Mouse (Mus musculus) limb, embryonic 12.5 days (tissue): ENCODE data around the gene E030018B13Rik. TPM values are rescaled to one million over a fixed set of nuclear protein-coding genes. Genes with fewer than 3 reads are reported as not detected.

Experiments used
- ATAC-seq: fragments of 200-750 bp; cut with Nextera tagmentation; 2 replicates; pipeline ENCODE4 v1.8.0; 2017; ENCODE audit warnings: low read depth, moderate TSS enrichment; ENCODE audit not compliant: insufficient number of reproducible peaks, insufficient read depth, low FRiP score, low TSS enrichment
- H3K27ac ChIP-seq: fragments of 300-500 bp; sonication (generic); 2 replicates; pipeline ENCODE4 v1.5.1; 2016; ENCODE audit warnings: mild to moderate bottlenecking, moderate library complexity
- H3K27me3 ChIP-seq: fragments of 300-500 bp; sonication (generic); 2 replicates; pipeline ENCODE4 v1.6.1; 2016; ENCODE audit warnings: mild to moderate bottlenecking, moderate library complexity
- H3K36me3 ChIP-seq: fragments of 300-500 bp; sonication (generic); 2 replicates; pipeline ENCODE4 v1.6.1; 2016; ENCODE audit warnings: mild to moderate bottlenecking, moderate library complexity
- H3K4me1 ChIP-seq: fragments of 300-500 bp; sonication (generic); replicated peaks from 2 replicates; pipeline ENCODE4 v1.6.1; 2016
- H3K4me2 ChIP-seq: fragments of 300-500 bp; sonication (generic); 2 replicates; pipeline ENCODE4 v1.6.1; 2016; ENCODE audit warnings: mild to moderate bottlenecking, moderate library complexity
- H3K4me3 ChIP-seq: fragments of 300-500 bp; sonication (generic); replicated peaks from 2 replicates; pipeline ENCODE4 v1.5.1; 2016; ENCODE audit warnings: mild to moderate bottlenecking
- H3K9ac ChIP-seq: fragments of 300-500 bp; sonication (generic); replicated peaks from 2 replicates; pipeline ENCODE4 v1.6.1; 2016; ENCODE audit warnings: mild to moderate bottlenecking, moderate library complexity
- H3K9me3 ChIP-seq: fragments of 300-500 bp; sonication (generic); 2 replicates; pipeline ENCODE4 v1.6.1; 2016; ENCODE audit warnings: mild to moderate bottlenecking, moderate library complexity
- WGBS: fragments of 180-500 bp; shearing (Covaris S2); methylation state at CpG from one replicate; pipeline ENCODE4 v1.1.7; 2016; 5-methylcytosine and 5-hydroxymethylcytosine counted together
- polyA plus RNA-seq: library from polyadenylated mRNA; unstranded; fragments of >200 nt; fragmentation: Nextera tagmentation; extraction: Ambion mirVana; gene quantifications from 2 replicates; pipeline ENCODE4 v1.2.1, GENCODE M21; 2016

The E030018B13Rik gene
- polyA plus RNA-seq, 1 experiment from 2014 or later: not detected

GRCm38 (mm10) chr7:63908496-63909285, 8.0 kb upstream of the E030018B13Rik start:
- Histone ChIP-seq H3K9me3 (no peaks in the 10 kb centered on the region), H3K36me3 (no peaks in the 10 kb centered on the region), H3K4me3 (no peak overlapping the region), H3K4me1 (peaks cover 57% of the 10 kb centered on the region), H3K27ac (peak overlapping the region; percentile 50; the same call in 1 of the 2 replicates), H3K4me2 (peak overlapping the region; percentile 10; the same call in 1 of the 2 replicates), H3K27me3 (no peaks in the 10 kb centered on the region), H3K9ac (no peak overlapping the region)
- 28% methylated on average over 10 of the region's 11 CpGs for WGBS
- 0 out of 2 replicates have a peak, but pooled peaks have one; percentile 16 for ATAC-seq

GRCm38 (mm10) chr7:63910225-63910624, 6.4 kb upstream of the E030018B13Rik start:
- no peaks in the 10 kb centered on the region for H3K36me3 ChIP-seq
- no peak overlapping the region for H3K4me3 ChIP-seq
- no peaks in the 10 kb centered on the region for H3K9me3 ChIP-seq
- no peak for ATAC-seq
- no peak overlapping the region for H3K9ac ChIP-seq
- H3K4me2 ChIP-seq: no peak overlapping the region
- peaks cover 64% of the 10 kb centered on the region for H3K4me1 ChIP-seq
- no peak overlapping the region for H3K27ac ChIP-seq
- 60% methylated on average over 5 of the region's 5 CpGs for WGBS
- no peaks in the 10 kb centered on the region for H3K27me3 ChIP-seq

- 30% methylated on average over 4 of the region's 4 CpGs for WGBS
- Histone ChIP-seq H3K9ac (no peak overlapping the region), H3K36me3 (no peaks in the 10 kb centered on the region), H3K27ac (peak overlapping the region; percentile 64; the same call in 1 of the 2 replicates), H3K9me3 (no peaks in the 10 kb centered on the region), H3K4me1 (peaks cover 64% of the 10 kb centered on the region), H3K27me3 (no peaks in the 10 kb centered on the region), H3K4me2 (no peak overlapping the region), H3K4me3 (no peak overlapping the region)
- no peak for ATAC-seq
Measured at GRCm38 (mm10) chr7:63910912-63911311, 5.7 kb upstream of the E030018B13Rik start.

GRCm38 (mm10) chr7:63911383-63912233, 5.0 kb upstream of the E030018B13Rik start:
- ATAC-seq: no peak
- Histone ChIP-seq H3K4me2 (no peak overlapping the region), H3K4me1 (peaks cover 64% of the 10 kb centered on the region)

GRCm38 (mm10) chr7:63912234-63912810, 4.3 kb upstream of the E030018B13Rik start:
- H3K9ac ChIP-seq: no peak overlapping the region
- no peak overlapping the region for H3K4me2 ChIP-seq
- H3K36me3 ChIP-seq: no peaks in the 10 kb centered on the region
- WGBS: 31% methylated on average over 7 of the region's 7 CpGs
- peak overlapping the region; percentile 42; the same call in 1 of the 2 replicates for H3K27ac ChIP-seq
- 0 out of 2 replicates have a peak, but pooled peaks have one; percentile 24 for ATAC-seq
- no peaks in the 10 kb centered on the region for H3K9me3 ChIP-seq
- H3K4me1 ChIP-seq: peaks cover 64% of the 10 kb centered on the region
- no peaks in the 10 kb centered on the region for H3K27me3 ChIP-seq
- H3K4me3 ChIP-seq: no peak overlapping the region

More at GRCm38 (mm10) chr7:63911383-63912233, 5.0 kb upstream of the E030018B13Rik start:
- no peaks in the 10 kb centered on the region for H3K36me3 ChIP-seq
- H3K4me3 ChIP-seq: no peak overlapping the region
- no peak overlapping the region for H3K9ac ChIP-seq
- no peaks in the 10 kb centered on the region for H3K9me3 ChIP-seq
- no peaks in the 10 kb centered on the region for H3K27me3 ChIP-seq
- 54% methylated on average over 8 of the region's 8 CpGs for WGBS
- H3K27ac ChIP-seq: peak overlapping the region; percentile 42; the same call in 1 of the 2 replicates

GRCm38 (mm10) chr7:63912924-63913723, 3.5 kb upstream of the E030018B13Rik start:
- ATAC-seq: no peak
- 37% methylated on average over 12 of the region's 12 CpGs for WGBS
- H3K4me1 ChIP-seq: peaks cover 61% of the 10 kb centered on the region

GRCm38 (mm10) chr7:63913724-63914692, 2.6 kb upstream of the E030018B13Rik start:
- Histone ChIP-seq H3K4me3 (no peak overlapping the region), H3K4me1 (peaks cover 52% of the 10 kb centered on the region), H3K36me3 (no peaks in the 10 kb centered on the region), H3K27ac (peak overlapping the region; percentile 53), H3K9ac (no peak overlapping the region), H3K9me3 (no peaks in the 10 kb centered on the region), H3K27me3 (no peaks in the 10 kb centered on the region), H3K4me2 (no peak overlapping the region)
- no peak for ATAC-seq
- WGBS: 43% methylated on average over 10 of the region's 10 CpGs

More at GRCm38 (mm10) chr7:63912924-63913723, 3.5 kb upstream of the E030018B13Rik start:
- no peaks in the 10 kb centered on the region for H3K36me3 ChIP-seq
- no peaks in the 10 kb centered on the region for H3K9me3 ChIP-seq
- no peak overlapping the region for H3K9ac ChIP-seq
- no peaks in the 10 kb centered on the region for H3K27me3 ChIP-seq
- peak overlapping the region; percentile 53 for H3K27ac ChIP-seq
- H3K4me2 ChIP-seq: no peak overlapping the region
- H3K4me3 ChIP-seq: no peak overlapping the region

GRCm38 (mm10) chr7:63914891-63915290, 1.8 kb upstream of the E030018B13Rik start:
- no peak overlapping the region for H3K4me3 ChIP-seq
- H3K4me2 ChIP-seq: no peak overlapping the region
- no peak overlapping the region for H3K27ac ChIP-seq
- WGBS: 89% methylated on average over 2 of the region's 2 CpGs
- no peaks in the 10 kb centered on the region for H3K27me3 ChIP-seq
- no peaks in the 10 kb centered on the region for H3K9me3 ChIP-seq
- ATAC-seq: no peak
- peaks cover 48% of the 10 kb centered on the region for H3K4me1 ChIP-seq
- H3K36me3 ChIP-seq: no peaks in the 10 kb centered on the region
- no peak overlapping the region for H3K9ac ChIP-seq

GRCm38 (mm10) chr7:63917693-63918092, 1.0 kb downstream of the E030018B13Rik start:
- no peak overlapping the region for H3K9ac ChIP-seq
- no peak for ATAC-seq

More at GRCm38 (mm10) chr7:63917693-63918092, 1.0 kb downstream of the E030018B13Rik start:
- Histone ChIP-seq H3K4me2 (no peak overlapping the region), H3K4me3 (no peak overlapping the region), H3K9me3 (no peaks in the 10 kb centered on the region), H3K36me3 (no peaks in the 10 kb centered on the region), H3K27me3 (no peaks in the 10 kb centered on the region), H3K4me1 (peaks cover 25% of the 10 kb centered on the region), H3K27ac (no peak overlapping the region)
- 78% methylated on average over 6 of the region's 6 CpGs for WGBS
